Mouse (Mus musculus): Measurements from ENCODE around the gene H2al1c. TPM values are rescaled to one million over a fixed set of nuclear protein-coding genes. Genes with fewer than 3 reads are reported as not detected.

H2al1c gene
- polyA plus RNA-seq, 1 experiment from 2014 or later: not detected

DNA sequence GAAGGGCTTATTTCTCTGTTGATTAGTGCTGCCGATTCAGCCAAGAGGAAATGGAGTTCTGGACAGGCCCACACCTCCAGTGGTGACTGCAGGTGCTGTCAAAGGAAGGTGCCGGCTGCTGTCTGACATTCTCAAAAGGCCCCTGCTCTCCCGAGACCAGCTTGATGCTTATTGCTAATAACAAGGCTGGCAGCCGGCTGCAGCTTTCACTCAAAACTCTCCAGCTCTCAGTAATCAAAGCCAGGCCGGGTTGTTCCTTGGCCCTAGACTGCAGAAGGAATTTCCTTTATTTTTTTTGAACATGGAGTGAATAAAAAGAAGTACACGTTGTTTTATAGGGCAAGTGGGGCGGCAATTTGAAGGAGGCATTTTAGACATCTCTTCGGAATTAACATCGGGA is 40.3 kb downstream of the H2al1c start:
- no peak overlapping the region for H3K4me2 ChIP-seq (ENCODE audit: low read length)
- no peak overlapping the region; the same call in 1 of the 2 replicates for H3K27ac ChIP-seq (ENCODE audit: low read length)
- H3K36me3 ChIP-seq (ENCODE audit: control insufficient read depth, insufficient read depth, low read length): no peaks in the 10 kb centered on the region
- no peak for ATAC-seq
- WGBS: 52% methylated on average over 9 of the region's 9 CpGs
- no peaks in the 10 kb centered on the region for H3K9me3 ChIP-seq (replicated peaks; ENCODE audit: control insufficient read depth, low read length, poor library complexity, severe bottlenecking)
- H3K27me3 ChIP-seq (ENCODE audit: control insufficient read depth, insufficient read depth, low read depth, low read length): no peaks in the 10 kb centered on the region
- no peaks in the 10 kb centered on the region for H3K4me1 ChIP-seq (ENCODE audit: control insufficient read depth, insufficient read depth, low read length)
- no peak overlapping the region for H3K9ac ChIP-seq (ENCODE audit: low read depth, low read length)
- H3K4me3 ChIP-seq (ENCODE audit: low read depth, low read length): no peak overlapping the region

DNA sequence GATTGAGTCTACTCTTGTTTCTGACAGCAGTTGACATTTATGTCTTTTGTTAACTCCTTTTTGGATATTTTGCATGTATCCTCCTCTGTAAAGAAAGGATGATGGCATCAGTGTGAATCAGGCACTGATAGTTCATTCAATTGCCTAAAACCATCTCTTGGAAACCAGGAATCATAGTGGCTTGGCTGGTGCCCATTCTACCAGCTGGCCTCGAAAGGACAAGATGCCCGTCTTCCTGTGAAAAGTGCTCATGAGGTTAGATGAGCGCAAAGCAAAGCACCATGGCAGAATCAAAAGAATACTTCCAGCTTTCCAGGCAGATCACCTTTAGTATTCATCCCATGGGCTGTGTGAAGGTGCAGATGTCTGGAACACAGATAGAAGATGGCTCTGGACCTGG is 41.3 kb downstream of the H2al1c start:
- H3K4me1 ChIP-seq (ENCODE audit: control insufficient read depth, insufficient read depth, low read length): no peaks in the 10 kb centered on the region
- no peak overlapping the region for H3K4me3 ChIP-seq (ENCODE audit: low read depth, low read length)
- H3K9me3 ChIP-seq (replicated peaks; ENCODE audit: control insufficient read depth, low read length, poor library complexity, severe bottlenecking): no peaks in the 10 kb centered on the region
- WGBS: 91% methylated on average over 3 of the region's 3 CpGs
- H3K4me2 ChIP-seq (ENCODE audit: low read length): no peak overlapping the region
- ATAC-seq: no peak
- H3K27ac ChIP-seq (ENCODE audit: low read length): no peak overlapping the region
- no peaks in the 10 kb centered on the region for H3K36me3 ChIP-seq (ENCODE audit: control insufficient read depth, insufficient read depth, low read length)
- H3K9ac ChIP-seq (ENCODE audit: low read depth, low read length): no peak overlapping the region
- H3K27me3 ChIP-seq (ENCODE audit: control insufficient read depth, insufficient read depth, low read depth, low read length): no peaks in the 10 kb centered on the region

Other genes starting within 250 kb of the H2al1c start
- gene H2al1a, start 6.4 kb upstream of the H2al1c start, polyA plus RNA-seq (2015; fragmentation: Nextera tagmentation; extraction: Ambion mirVana): not detected in 2 replicates
- gene H2al1b, start 3.2 kb upstream of the H2al1c start, polyA plus RNA-seq (2015; fragmentation: Nextera tagmentation; extraction: Ambion mirVana): not detected in 2 replicates
- not detected in 2 replicates for gene H2al1d, start 3.2 kb downstream of the H2al1c start, polyA plus RNA-seq (2015; fragmentation: Nextera tagmentation; extraction: Ambion mirVana)
- not detected in 2 replicates for gene H2al1e, start 6.3 kb downstream of the H2al1c start, polyA plus RNA-seq (2015; fragmentation: Nextera tagmentation; extraction: Ambion mirVana)
- gene H2al1f, start 9.5 kb downstream of the H2al1c start, polyA plus RNA-seq (2015; fragmentation: Nextera tagmentation; extraction: Ambion mirVana): not detected in 2 replicates
- gene H2al1g, start 12.6 kb downstream of the H2al1c start, polyA plus RNA-seq (2015; fragmentation: Nextera tagmentation; extraction: Ambion mirVana): not detected in 2 replicates
- not detected in 2 replicates for gene H2al1h, start 15.8 kb downstream of the H2al1c start, polyA plus RNA-seq (2015; fragmentation: Nextera tagmentation; extraction: Ambion mirVana)
- gene H2al1i, start 19.0 kb downstream of the H2al1c start, polyA plus RNA-seq (2015; fragmentation: Nextera tagmentation; extraction: Ambion mirVana): not detected in 2 replicates
- not detected in 2 replicates for gene H2al1j, start 22.2 kb downstream of the H2al1c start, polyA plus RNA-seq (2015; fragmentation: Nextera tagmentation; extraction: Ambion mirVana)

Data from midbrain, embryonic 16.5 days (tissue).